Mouse (Mus musculus) hindlimb bud, embryonic 11.5 days (tissue): ENCODE data around the gene Adam33.
"Not testable (repeated sequence)": the region's sequence is repeated elsewhere in the genome, so short reads cannot be mapped to it uniquely, and the experiment has no call there.

ENCODE experiments used
- DNase-seq: peaks from one replicate; pipeline ENCODE4 v3.0.0-alpha.2; 2012; ENCODE audit warnings: low read depth, low spot score; ENCODE audit errors: extremely low spot score

Gene Adam33

GRCm38 (mm10) chr2:131063404-131063864, at the start of gene Adam33:
Adam33 (minus strand) TSS chr2:131063814.
- no peak for DNase-seq

GRCm38 (mm10) chr2:131105989-131106388, 42.4 kb upstream of the Adam33 start:
- no peak for DNase-seq

- DNase-seq = not testable (repeated sequence)
Observed at GRCm38 (mm10) chr2:131105061-131105460, 41.4 kb upstream of the Adam33 start.

GRCm38 (mm10) chr2:131104021-131104420, 40.4 kb upstream of the Adam33 start:
- DNase-seq = no peak

- DNase-seq = no peak
Observed at GRCm38 (mm10) chr2:131101530-131101929, 37.9 kb upstream of the Adam33 start.

- DNase-seq = no peak
Observed at GRCm38 (mm10) chr2:131097087-131097486, 33.5 kb upstream of the Adam33 start.

GRCm38 (mm10) chr2:131096101-131096795, 32.6 kb upstream of the Adam33 start:
- DNase-seq = peak; percentile 20

GRCm38 (mm10) chr2:131094823-131095222, 31.2 kb upstream of the Adam33 start:
- DNase-seq = peak; percentile 46

- DNase-seq = no peak
Observed at GRCm38 (mm10) chr2:131093577-131093976, 30.0 kb upstream of the Adam33 start.

GRCm38 (mm10) chr2:131090852-131091251, 27.2 kb upstream of the Adam33 start:
- no peak for DNase-seq

- no peak for DNase-seq
Observed at GRCm38 (mm10) chr2:131089634-131090033, 26.0 kb upstream of the Adam33 start.

- DNase-seq = no peak
Observed at GRCm38 (mm10) chr2:131088581-131088980, 25.0 kb upstream of the Adam33 start.

- no peak for DNase-seq
Observed at GRCm38 (mm10) chr2:131086667-131087390, 23.2 kb upstream of the Adam33 start, which contains the start of gene Siglec1. Siglec1 (minus strand) TSS chr2:131086765.

- no peak for DNase-seq
Observed at GRCm38 (mm10) chr2:131084206-131084605, 20.6 kb upstream of the Adam33 start.

GRCm38 (mm10) chr2:131080507-131080906, 16.9 kb upstream of the Adam33 start:
- DNase-seq = no peak

- no peak for DNase-seq
Observed at GRCm38 (mm10) chr2:131072536-131072935, 8.9 kb upstream of the Adam33 start.

- DNase-seq = no peak
Observed at GRCm38 (mm10) chr2:131067481-131067880, 3.9 kb upstream of the Adam33 start.

GRCm38 (mm10) chr2:131066342-131066741, 2.7 kb upstream of the Adam33 start:
- DNase-seq = no peak

- DNase-seq = no peak
Observed at GRCm38 (mm10) chr2:131061607-131062006, 2.0 kb downstream of the Adam33 start.

- no peak for DNase-seq
Observed at GRCm38 (mm10) chr2:131060784-131061183, 2.8 kb downstream of the Adam33 start.

GRCm38 (mm10) chr2:131059781-131060540, 3.7 kb downstream of the Adam33 start:
- no peak for DNase-seq
